11 mouse cellular contexts compared by ENCODE assay signal in the genomic region with DNA sequence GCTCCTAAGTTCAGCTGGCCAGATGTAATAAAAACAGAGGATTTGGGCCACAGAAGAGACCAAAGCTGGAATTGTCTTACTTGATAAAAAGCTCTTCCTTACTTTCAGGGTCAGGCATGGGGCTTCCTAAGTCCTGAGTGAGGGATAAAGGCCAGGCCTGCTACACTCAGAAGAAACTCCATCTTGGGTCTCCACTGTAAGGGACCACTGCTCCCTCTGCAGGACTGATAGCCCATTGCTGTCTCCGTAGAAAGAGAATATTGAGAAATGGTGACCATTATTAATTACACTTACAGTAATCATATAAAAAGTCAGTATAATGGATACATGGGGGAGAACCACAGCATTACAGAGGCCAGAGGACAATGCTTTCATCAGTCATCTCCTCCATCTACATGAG. TPM values are rescaled to one million over a fixed set of nuclear protein-coding genes. Genes with fewer than 3 reads are reported as not detected.
DNase-seq lines count a peak whose midpoint lies in the region; ATAC-seq and TF ChIP-seq lines count a peak whose summit lies in the region.
"Had no signal": no experiment of that assay in that cellular context is flagged by ENCODE, and none has a peak within 500 bp of the region (broad histone marks: within the 10 kb centered on the region; RNA-seq: fewer than 3 reads in every experiment).

No protein-coding gene starts in this region.

- TF ChIP-seq EP300 in heart, adult 2 months (IDR thresholded peaks at IDR 0.05; ENCODE audit: insufficient read depth, low read depth, low read length): no peak

- no peaks in the 10 kb centered on the region for H3K9me3 ChIP-seq in lung, embryonic 14.5 days (ENCODE audit: low read depth, low read length)
- H3K9me3 ChIP-seq: lung, embryonic 15.5 days; stomach, embryonic 15.5 days had no signal

- no peak overlapping the region for H3K4me2 ChIP-seq in lung, embryonic 14.5 days
- H3K4me2 ChIP-seq: lung, embryonic 15.5 days; stomach, embryonic 15.5 days had no signal

- no peak for TF ChIP-seq POLR2A in heart, adult 2 months (IDR thresholded peaks at IDR 0.05; ENCODE audit: insufficient read depth, low read depth, low read length)

- no peaks in the 10 kb centered on the region for H3K79me2 ChIP-seq in heart, adult 2 months (replicated peaks; ENCODE audit: control insufficient read depth, insufficient read depth, low read length)

- DNase-seq in heart, adult 2 months: no peak
- DNase-seq in heart, postnatal 25 days (ENCODE audit: low spot score): no peak
- DNase-seq in 3T3-L1 (ENCODE audit: low read depth, low spot score): peak; percentile 19
- peak; percentile 45 for DNase-seq in cerebellum, adult 9-11 months
- DNase-seq in lung, embryonic 14.5 days: peak; percentile 52
- no peak for DNase-seq in adrenal gland, postnatal 36 days
- no peak for DNase-seq in natural killer cell, adult 2 months (ENCODE audit: low spot score in 2 of 2)
- no peak for DNase-seq in adrenal gland, adult 18-20 months (ENCODE audit: low spot score in 2 of 2)

- WGBS in heart, adult 2 months: 51% methylated on average over 1 of the region's 1 CpGs
- 55% methylated on average over 1 of the region's 1 CpGs for WGBS in lung, embryonic 14.5 days

- no peak overlapping the region for H3K27ac ChIP-seq in heart, adult 2 months
- H3K27ac ChIP-seq in lung, embryonic 14.5 days (ENCODE audit: low read depth): no peak overlapping the region

- H3K27me3 ChIP-seq in heart, adult 2 months (ENCODE audit: control insufficient read depth, insufficient read depth, low read length): no peaks in the 10 kb centered on the region
- H3K27me3 ChIP-seq in lung, embryonic 14.5 days (ENCODE audit: insufficient read depth, low read length): no peaks in the 10 kb centered on the region
- H3K27me3 ChIP-seq: lung, embryonic 15.5 days; Patski; stomach, embryonic 15.5 days had no signal

- intact Hi-C loops in heart, adult 2 months (cut with DNase I): loop anchor here (2.0 kb wide), 1 partner anchor 117 kb away; no protein-coding TSS in a partner anchor
- intact Hi-C loops in heart, postnatal 25 days (cut with DNase I): loop anchor here (2.0 to 5.0 kb wide), 2 partner anchors 36 to 67 kb away; no protein-coding TSS in a partner anchor

- peak; percentile 61 for TF ChIP-seq CTCF in heart, adult 2 months (IDR thresholded peaks at IDR 0.05)
- peak; percentile 52 for TF ChIP-seq CTCF in lung, embryonic 14.5 days (IDR thresholded peaks at IDR 0.05; ENCODE audit: low read depth)

- H3K36me3 ChIP-seq in heart, adult 2 months (ENCODE audit: control insufficient read depth, insufficient read depth, low read length): no peaks in the 10 kb centered on the region
- peaks cover 40% of the 10 kb centered on the region for H3K36me3 ChIP-seq in lung, embryonic 14.5 days (ENCODE audit: insufficient read depth)

- no peak for ATAC-seq in lung, embryonic 14.5 days (ENCODE audit: insufficient read depth)

- H3K4me1 ChIP-seq in heart, adult 2 months (ENCODE audit: control insufficient read depth, insufficient read depth, low read length): peaks cover 7% of the 10 kb centered on the region
- no peaks in the 10 kb centered on the region for H3K4me1 ChIP-seq in lung, embryonic 14.5 days (ENCODE audit: insufficient read depth)

- no peak overlapping the region for H3K4me3 ChIP-seq in heart, adult 2 months
- H3K4me3 ChIP-seq in lung, embryonic 14.5 days (ENCODE audit: low read depth, low read length): no peak overlapping the region
- H3K4me3 ChIP-seq: lung, embryonic 15.5 days; stomach, embryonic 15.5 days had no signal

- no peak overlapping the region for H3K9ac ChIP-seq in heart, adult 2 months (ENCODE audit: low read depth, low read length)
- no peak overlapping the region for H3K9ac ChIP-seq in lung, embryonic 14.5 days
- H3K9ac ChIP-seq: lung, embryonic 15.5 days; stomach, embryonic 15.5 days had no signal

RNA-seq across cellular contexts. Expression of a gene that starts 59.7 kb away (rescaled TPM):
- total RNA-seq in heart, adult 2 months (2021): 1 to 10 TPM; 1.3 to 1.8 TPM
- 4.3 TPM in 2 replicates for polyA plus RNA-seq in heart, adult 2 months (2012; rRNA removed)
- total RNA-seq in heart, postnatal 25 days (2021): 1 to 10 TPM; 1.6 to 2.0 TPM
- 5.8 and 5.9 TPM in 2 replicates for polyA plus RNA-seq in lung, embryonic 14.5 days (2014; fragmentation: Nextera tagmentation; extraction: Ambion mirVana)
- total RNA-seq in adrenal gland, postnatal 36 days (2021): 10 to 100 TPM in 1 of 2 experiments, 1 to 10 TPM in 1; 9.7 to 11.0 TPM
- total RNA-seq in adrenal gland, adult 18-20 months (2021): 10 to 100 TPM; 10.4 to 10.7 TPM

Comparison
In these comparisons a context has a peak if more than half of its experiments do, and no peak if none do; other contexts are left out.
1. DNase-seq: peak in 3T3-L1 (single experiment), cerebellum, adult 9-11 months (single experiment) and lung, embryonic 14.5 days (single experiment); none in heart, adult 2 months (0 of 2), heart, postnatal 25 days (single experiment), adrenal gland, postnatal 36 days (0 of 2), natural killer cell, adult 2 months (0 of 2) and adrenal gland, adult 18-20 months (0 of 2).